Mouse (Mus musculus): ENCODE data around the gene Ibsp.

The Ibsp gene

DNA sequence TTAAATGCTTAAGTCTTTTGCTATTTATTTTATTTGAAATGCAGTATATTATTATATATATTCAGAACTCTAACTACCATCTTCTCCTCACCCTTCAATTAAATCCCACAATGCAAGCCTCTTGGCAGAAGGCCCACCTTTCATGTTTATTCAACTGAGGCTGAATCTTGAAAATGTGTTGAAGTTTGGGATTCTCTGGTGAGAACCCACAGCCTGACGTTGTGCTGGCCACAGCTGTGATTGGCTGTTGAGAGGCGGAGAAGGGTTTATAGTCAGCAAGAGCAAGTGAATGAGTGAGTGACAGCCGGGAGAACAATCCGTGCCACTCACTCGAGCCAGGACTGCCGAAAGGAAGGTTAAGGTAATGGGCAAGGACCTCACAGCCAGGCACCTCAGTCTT is at the start of gene Ibsp:
Gene Ibsp, plus strand, starts transcription at position 178 of the 400 bp plus-strand sequence.
- DNase-seq (ENCODE audit: low spot score): no peak

DNA sequence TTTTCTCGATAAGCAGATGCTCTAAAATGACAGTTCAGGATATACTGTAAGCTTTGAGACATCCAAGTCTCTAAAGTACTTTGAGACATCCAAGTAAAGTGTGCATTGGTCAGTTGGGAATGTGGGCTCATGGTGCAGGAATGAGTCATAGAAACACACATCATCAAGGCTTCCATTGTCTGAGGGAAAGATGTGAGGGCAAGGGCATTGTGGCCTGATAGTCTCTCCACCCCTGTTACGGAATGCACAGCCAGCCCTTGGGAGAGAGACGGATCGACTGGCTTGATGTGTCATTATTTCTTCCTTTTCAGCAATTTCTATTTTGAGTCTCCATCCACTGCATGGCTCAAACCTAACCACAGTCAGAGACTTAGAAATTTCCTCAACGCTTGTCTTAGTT is 47.2 kb upstream of the Ibsp start:
- DNase-seq (ENCODE audit: low spot score): no peak

GRCm38 (mm10) chr5:104256585-104256984 is 42.4 kb upstream of the Ibsp start:
- DNase-seq (ENCODE audit: low spot score): no peak

DNA sequence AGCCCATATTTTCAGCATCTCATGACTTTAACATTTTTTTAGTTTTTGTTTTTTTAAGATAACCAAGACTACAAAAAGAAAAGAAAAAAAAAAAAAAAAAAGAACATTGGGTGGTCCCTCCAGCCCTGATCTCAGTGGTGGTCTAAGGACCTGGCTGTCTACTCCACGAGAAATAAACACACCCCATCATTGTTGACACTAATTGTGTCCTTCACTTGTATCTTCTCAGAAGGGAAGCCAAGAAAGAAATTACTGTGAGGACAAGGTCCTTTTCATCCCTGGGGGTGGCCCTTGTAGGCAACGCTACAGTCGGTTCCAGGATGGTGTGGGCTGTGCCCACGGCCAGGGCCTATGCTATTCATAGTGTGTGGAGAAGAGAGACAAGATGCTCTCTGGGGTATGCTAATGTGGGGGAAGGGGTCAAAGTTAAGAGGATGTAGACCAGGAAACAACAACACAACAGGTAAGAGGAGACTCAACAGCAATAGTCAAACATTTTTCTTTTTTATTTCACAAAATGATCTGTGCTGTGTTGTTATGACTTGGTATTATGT is 37.0 kb upstream of the Ibsp start:
- no peak for DNase-seq (ENCODE audit: low spot score)

DNA sequence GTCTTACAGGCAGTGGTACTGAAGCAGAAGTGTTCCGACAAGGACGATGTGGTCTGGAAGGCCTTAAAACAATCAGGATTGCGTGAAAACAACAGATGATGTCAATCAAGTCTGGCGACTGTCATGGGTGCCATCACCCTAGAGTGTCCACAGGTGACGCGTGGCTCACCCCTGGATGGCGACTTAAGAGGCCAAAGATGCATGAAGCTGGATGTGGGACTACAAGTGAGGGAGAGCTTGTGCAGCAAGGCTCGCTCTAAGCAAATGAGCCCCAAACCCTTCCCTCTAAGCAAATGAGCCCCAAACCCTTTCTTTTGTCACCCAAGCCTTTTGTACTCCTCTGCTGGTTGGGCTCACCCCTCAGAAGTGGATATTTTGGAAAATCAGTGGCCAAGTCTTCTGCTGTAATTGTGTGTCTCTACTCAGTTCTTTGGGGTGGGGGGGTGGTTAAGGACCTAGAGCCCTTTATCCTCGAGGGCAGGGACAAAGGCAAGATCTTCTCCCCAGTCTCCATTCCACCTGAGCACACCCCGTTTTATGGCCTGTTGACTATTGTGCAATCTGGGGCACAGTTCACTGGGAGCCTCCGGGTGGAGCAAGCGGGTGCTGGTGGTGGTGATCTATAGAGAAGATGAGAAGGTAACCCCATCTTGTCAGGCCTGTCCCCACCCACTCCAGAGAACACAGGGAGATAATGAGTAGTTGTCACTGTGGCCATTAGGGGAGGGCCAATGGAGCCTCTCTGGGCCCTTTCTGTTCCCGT is 35.8 kb upstream of the Ibsp start:
- no peak for DNase-seq (ENCODE audit: low spot score)

DNA sequence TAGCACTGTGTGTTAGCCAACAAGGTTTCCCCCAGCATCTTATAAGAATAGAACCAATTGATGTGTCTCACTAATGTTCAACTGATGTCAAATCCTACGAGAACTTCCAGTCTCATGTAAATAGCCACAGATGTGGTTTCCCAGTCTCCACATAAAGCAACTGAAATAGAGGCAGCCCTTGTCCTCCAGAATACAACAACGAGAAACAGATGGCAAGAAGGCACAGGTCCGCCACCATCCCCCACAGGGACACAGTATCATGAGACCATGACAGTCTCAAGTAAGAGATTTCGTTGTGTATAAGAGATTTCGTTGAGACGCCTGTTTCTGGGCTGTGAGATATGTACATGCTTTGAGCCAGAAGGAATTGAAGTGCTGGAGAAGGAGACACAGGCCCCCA is 4.8 kb upstream of the Ibsp start:
- DNase-seq (ENCODE audit: low spot score): no peak

DNA sequence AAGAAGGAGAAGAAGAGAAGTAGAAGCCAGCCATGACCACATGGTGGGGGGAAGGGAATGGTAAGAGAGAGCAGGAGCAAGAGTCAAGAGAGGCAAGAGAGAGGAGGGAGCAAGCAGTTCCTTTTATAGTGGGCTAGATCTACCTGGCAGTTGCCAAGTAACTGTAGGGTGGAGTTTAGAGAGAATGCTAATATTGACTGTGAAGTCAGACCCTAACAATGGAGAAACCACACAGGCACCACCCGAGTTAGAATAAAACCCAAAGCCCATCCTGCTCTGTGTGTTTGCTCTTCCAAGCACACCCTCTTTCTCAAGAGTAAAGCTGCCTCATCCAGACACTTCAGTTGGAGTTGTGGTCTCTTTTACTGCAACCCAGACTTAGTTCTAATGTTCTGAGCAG is 15.1 kb downstream of the Ibsp start:
- no peak for DNase-seq (ENCODE audit: low spot score)

GRCm38 (mm10) chr5:104325029-104325428 is 26.1 kb downstream of the Ibsp start, which contains the start of gene Mepe:
Gene Mepe (plus strand): TSS chr5:104325329.
- DNase-seq (ENCODE audit: low spot score): no peak

DNA sequence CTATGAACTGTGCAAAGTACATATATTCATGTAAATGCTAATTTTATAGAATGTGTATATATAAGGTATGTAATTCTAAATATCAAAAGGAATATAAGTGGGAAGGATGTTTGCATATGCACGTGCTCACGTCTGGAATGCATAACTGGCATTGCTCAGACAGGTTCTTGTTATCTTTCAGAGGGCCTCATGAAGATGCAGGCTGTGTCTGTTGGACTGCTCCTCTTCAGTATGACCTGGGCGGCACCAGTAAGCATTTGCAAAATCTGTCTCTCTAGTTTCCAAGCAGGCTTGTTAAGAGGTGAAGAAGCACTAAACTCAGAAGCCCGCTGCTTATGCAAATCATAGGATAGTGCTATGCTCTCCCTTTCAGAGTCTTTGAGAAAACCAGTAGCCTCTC is 27.9 kb downstream of the Ibsp start:
- no peak for DNase-seq (ENCODE audit: low spot score)

DNA sequence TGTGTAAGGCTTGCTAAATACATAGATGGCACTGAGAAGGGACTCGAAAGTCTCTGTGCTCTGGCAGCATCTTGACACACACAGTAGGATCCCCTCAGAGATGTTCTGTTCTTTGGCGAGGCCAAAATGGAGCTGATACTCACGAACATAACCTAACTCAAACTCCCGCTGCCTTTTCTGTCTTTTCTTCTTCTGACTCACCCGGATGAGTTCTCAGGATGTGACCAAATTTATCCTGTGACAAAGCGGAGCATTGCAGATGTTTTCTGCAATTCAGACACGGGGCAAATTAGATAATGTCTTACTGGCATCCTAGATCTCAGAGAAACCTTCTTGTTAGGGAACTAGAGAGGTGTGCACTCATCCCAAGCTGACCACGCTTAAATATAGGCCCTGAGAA is 28.4 kb downstream of the Ibsp start:
- no peak for DNase-seq (ENCODE audit: low spot score)

DNA sequence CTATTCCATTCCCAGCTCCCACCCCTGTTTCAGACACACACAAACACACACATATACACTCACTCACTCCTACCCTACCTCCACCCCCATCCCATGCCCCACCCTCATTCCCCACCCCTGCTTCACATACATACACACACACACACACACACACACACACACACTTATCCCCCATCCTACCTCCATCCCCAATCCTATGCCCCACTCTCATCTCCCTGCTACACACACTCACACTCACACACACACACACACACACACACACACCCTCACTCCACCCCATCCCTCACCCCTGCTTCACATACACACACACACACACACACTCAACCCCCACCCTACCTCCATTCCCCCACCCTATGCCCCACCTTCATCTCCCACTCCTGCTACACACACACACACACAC is 28.9 kb downstream of the Ibsp start:
- no peak for DNase-seq (ENCODE audit: low spot score)

DNA sequence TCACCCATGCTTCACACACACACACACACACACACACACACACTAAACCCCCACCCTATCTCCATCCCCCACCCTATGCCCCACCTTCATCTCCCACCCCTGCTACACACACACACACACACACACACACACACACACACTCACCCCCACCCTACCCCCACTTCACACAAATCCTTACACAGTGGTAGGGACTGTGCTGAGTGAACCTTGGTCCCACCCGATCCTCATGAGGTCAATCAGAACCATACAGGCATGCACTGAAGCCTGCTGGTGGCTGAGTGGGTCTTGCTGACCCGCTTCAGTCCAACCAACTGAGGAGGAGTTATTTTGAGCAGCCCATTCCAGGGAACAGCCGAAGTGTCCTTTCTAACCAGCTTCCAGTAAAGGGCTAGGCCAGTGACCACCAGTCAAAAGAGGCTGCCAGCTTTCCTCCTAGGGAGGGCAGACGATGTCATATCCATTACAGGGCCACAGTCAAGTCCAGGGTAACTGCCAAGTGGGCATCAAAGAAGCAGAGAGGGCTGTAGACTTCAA is 29.4 kb downstream of the Ibsp start:
- no peak for DNase-seq (ENCODE audit: low spot score)

GRCm38 (mm10) chr5:104329381-104329780 is 30.4 kb downstream of the Ibsp start:
- DNase-seq (ENCODE audit: low spot score): no peak

DNA sequence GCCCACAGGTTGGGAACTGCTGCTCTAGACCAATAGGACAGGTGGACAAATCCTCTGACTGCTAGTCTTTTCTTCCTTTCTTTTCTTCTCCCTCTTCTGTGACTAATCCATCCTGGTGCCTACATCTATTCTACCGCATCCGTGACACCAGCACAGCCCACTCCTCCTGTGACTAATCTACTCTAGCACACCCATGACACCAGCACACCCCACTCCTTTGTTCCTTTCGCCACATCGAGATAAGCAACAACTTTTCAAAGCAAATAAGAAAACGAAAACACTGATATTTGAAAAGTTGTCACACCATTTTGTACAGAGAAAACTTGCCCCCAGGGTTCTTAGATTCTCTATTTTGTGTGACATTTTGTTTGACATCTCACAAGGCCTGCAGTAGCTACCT is 31.1 kb downstream of the Ibsp start:
- no peak for DNase-seq (ENCODE audit: low spot score)

DNA sequence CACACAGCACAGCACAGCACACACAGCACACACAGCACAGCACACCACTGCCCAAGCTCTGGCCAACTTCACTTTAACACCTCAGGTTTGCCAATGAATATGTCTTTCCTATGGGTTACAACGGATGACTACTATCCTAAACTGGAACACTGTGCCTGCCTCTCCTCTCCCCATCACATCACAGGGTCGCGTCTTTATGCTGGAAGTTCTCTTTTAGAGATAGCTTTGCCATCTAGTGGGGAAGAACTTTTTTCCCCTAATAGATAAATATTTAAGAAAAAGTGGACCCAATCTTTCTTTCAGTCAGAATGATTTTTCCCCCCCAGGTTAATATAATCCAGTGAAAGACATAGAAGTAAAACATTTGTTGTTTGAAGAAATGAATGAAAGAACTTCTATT is 33.3 kb downstream of the Ibsp start:
- peak; percentile 58 for DNase-seq (ENCODE audit: low spot score)

DNA sequence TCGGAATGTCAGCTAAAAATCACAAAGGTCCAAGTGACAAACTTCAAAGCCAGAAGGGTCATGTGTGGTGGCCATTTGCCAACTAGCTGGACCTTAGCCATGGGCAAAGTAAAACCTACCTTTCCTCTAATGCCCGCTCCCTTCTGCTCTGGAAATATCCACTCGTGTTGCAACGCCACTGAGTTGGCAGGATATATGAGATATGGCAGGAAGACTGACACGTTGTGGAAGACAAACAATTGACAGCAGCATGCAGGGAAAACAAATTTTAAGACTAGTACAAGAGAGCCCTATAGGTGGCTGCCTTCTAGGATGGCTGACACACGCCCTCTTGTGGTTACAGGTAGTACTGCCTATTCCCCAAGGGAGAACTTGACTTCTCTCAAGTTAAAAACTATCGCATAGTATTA is 34.3 kb downstream of the Ibsp start:
- peak; percentile 98 for DNase-seq (ENCODE audit: low spot score)

GRCm38 (mm10) chr5:104333643-104334042 is 34.7 kb downstream of the Ibsp start:
- no peak for DNase-seq (ENCODE audit: low spot score)

DNA sequence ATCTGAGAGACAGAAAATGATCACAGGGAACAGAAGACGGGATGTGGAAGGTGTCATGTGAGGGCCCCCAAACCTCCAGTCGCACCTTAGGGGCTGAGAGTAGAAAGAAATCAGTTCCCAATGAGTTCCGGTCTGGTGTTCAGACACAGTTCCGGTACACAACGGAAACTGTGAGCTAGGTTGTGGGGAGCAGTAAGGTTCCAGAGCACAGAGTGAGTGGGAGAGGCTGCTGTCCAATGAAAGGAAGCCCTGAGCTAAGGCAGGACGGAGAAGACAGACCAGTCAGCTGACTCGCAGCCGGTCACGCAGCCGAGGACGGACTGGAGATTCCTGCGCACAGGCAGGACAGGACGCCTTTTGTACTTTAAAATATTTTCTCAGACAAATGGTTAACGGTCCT is 35.5 kb downstream of the Ibsp start:
- DNase-seq (ENCODE audit: low spot score): no peak

DNA sequence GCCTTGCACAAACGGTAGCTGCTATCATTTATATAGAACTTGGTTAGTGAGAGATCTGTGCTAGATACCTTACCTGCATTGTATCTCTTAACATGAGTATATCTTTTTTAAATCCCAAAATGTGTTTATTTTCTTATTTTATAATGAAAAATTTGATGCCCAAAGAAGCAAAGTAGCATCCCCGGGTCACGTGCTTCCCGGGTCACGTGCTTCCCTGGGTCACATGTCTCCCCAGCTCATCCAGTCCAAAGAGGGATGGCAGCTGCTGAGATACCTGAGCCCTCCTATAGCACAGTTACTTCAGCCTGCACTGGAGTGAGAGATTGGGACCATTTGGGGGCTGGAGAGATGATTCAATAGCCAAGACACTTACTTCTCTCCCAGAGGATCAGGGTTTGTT is 37.0 kb downstream of the Ibsp start:
- no peak for DNase-seq (ENCODE audit: low spot score)

- DNase-seq (ENCODE audit: low spot score): no peak
These were observed 38.5 kb downstream of the Ibsp start for GRCm38 (mm10) chr5:104337491-104337890.

DNA sequence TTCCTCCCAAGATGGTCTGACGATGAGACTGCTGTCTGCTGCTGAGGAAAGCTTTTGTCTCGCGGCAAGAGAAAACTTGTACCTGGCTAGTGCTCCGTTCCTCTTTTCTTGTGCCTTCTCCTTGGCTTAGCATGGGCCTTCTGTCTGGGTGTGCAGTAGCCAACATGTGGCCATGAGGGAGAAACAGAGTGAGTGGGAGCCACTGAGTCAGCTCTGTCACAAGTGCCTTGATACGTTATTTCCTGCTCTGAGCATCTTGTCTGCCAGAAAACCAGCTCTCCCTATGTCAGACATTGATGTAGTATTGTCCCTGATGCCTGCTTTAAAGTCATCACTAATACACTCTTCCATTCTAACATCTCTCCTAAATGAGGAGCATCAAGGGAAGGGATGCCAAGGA is 40.0 kb downstream of the Ibsp start:
- DNase-seq (ENCODE audit: low spot score): no peak

GRCm38 (mm10) chr5:104339706-104340512 is 40.9 kb downstream of the Ibsp start:
- DNase-seq (ENCODE audit: low spot score): peak; percentile 67

GRCm38 (mm10) chr5:104340513-104340829 is 41.5 kb downstream of the Ibsp start:
- no peak for DNase-seq (ENCODE audit: low spot score)

All from adipocyte (in vitro differentiated cells).